Mouse (Mus musculus) C2C12 (cell line): ENCODE results near the gene Syne3. TPM values are rescaled to one million over a fixed set of nuclear protein-coding genes. Genes with fewer than 3 reads are reported as not detected.

Experiments used
- H3K27me3 ChIP-seq: one replicate; pipeline ENCODE4 v1.6.1; 2011; ENCODE audit not compliant: control insufficient read depth, insufficient read depth, insufficient read length
- H3K36me3 ChIP-seq: one replicate; pipeline ENCODE4 v1.6.1; 2011; ENCODE audit not compliant: control insufficient read depth, insufficient read depth
- H3K4me3 ChIP-seq: one replicate; pipeline ENCODE4 v1.5.1; 2011; ENCODE audit warnings: mild to moderate bottlenecking, control low read depth; ENCODE audit not compliant: poor library complexity, insufficient read depth, severe bottlenecking
- H3K79me2 ChIP-seq: one replicate; pipeline ENCODE4 v1.6.1; 2011; ENCODE audit not compliant: control insufficient read depth, insufficient read depth
- H3K79me3 ChIP-seq: one replicate; pipeline ENCODE4 v1.6.1; 2011; ENCODE audit warnings: low read depth, control low read depth
- H3ac ChIP-seq: one replicate; pipeline ENCODE3; 2011; ENCODE audit warnings: low read depth; ENCODE audit not compliant: control insufficient read depth, insufficient read length
- CEBPB ChIP-seq: IDR thresholded peaks from one replicate; pipeline ENCODE4 v1.6.1; 2011; ENCODE audit warnings: low read depth, mild to moderate bottlenecking, control low read depth, moderate library complexity
- CTCF ChIP-seq: IDR thresholded peaks from one replicate; pipeline ENCODE4 v1.5.1; 2011; ENCODE audit not compliant: control insufficient read depth, insufficient read depth, insufficient read length
- FOSL1 ChIP-seq: IDR thresholded peaks from one replicate; pipeline ENCODE4 v1.8.0; 2011; ENCODE audit warnings: mild to moderate bottlenecking, low read length; ENCODE audit not compliant: poor library complexity, insufficient read depth, severe bottlenecking
- MAX ChIP-seq: IDR thresholded peaks from one replicate; pipeline ENCODE4 v1.6.1; 2011; ENCODE audit warnings: mild to moderate bottlenecking, control low read depth
- MYOD1 ChIP-seq: IDR thresholded peaks from one replicate; pipeline ENCODE4 v1.6.1; 2011; ENCODE audit warnings: low read depth; ENCODE audit not compliant: control insufficient read depth, insufficient read length
- MYOG ChIP-seq: IDR thresholded peaks from one replicate; pipeline ENCODE4 v1.6.1; 2011; ENCODE audit not compliant: control insufficient read depth, insufficient read length; ENCODE audit errors: extremely low read depth
- USF1 ChIP-seq: IDR thresholded peaks from one replicate; pipeline ENCODE4 v1.6.1; 2011; ENCODE audit warnings: low read depth, mild to moderate bottlenecking, control low read depth, moderate library complexity
- polyA plus RNA-seq: library from polyadenylated mRNA; unstranded; fragments of >200 nt; fragmentation: generic; extraction: Trizol; gene quantifications from one replicate; pipeline ENCODE4 v1.2.1, GENCODE M21; 2012; ENCODE audit warnings: missing spikeins

Syne3 gene
- polyA plus RNA-seq, 1 experiment = 24.8 TPM

- H3K79me3 ChIP-seq = no peaks in the 10 kb centered on the region
- H3K36me3 ChIP-seq = peaks cover 75% of the 10 kb centered on the region
- no peak overlapping the region for H3K4me3 ChIP-seq
- TF ChIP-seq MAX (no peak), USF1 (no peak), FOSL1 (no peak), CTCF (no peak), MYOD1 (peak; percentile 62)
- H3K79me2 ChIP-seq = no peaks in the 10 kb centered on the region
- no peaks in the 10 kb centered on the region for H3K27me3 ChIP-seq
- no peak overlapping the region for H3ac ChIP-seq
Measured at GRCm38 (mm10) chr12:104955003-104955800, 54.4 kb downstream of the Syne3 start.

GRCm38 (mm10) chr12:104953941-104954340, 55.7 kb downstream of the Syne3 start:
- peaks cover 64% of the 10 kb centered on the region for H3K36me3 ChIP-seq
- TF ChIP-seq CTCF = peak; percentile 66
- no peak for TF ChIP-seq MAX
- no peaks in the 10 kb centered on the region for H3K79me2 ChIP-seq
- no peaks in the 10 kb centered on the region for H3K79me3 ChIP-seq
- no peaks in the 10 kb centered on the region for H3K27me3 ChIP-seq
- no peak overlapping the region for H3K4me3 ChIP-seq
- no peak overlapping the region for H3ac ChIP-seq

GRCm38 (mm10) chr12:104952458-104952857, 57.2 kb downstream of the Syne3 start:
- Histone ChIP-seq H3K79me2 (no peaks in the 10 kb centered on the region), H3K27me3 (no peaks in the 10 kb centered on the region), H3K79me3 (no peaks in the 10 kb centered on the region), H3ac (no peak overlapping the region), H3K4me3 (no peak overlapping the region), H3K36me3 (peaks cover 65% of the 10 kb centered on the region)
- no peak for TF ChIP-seq MAX
- TF ChIP-seq CEBPB = no peak
- TF ChIP-seq CTCF = peak; percentile 79

GRCm38 (mm10) chr12:104947911-104948310, 61.7 kb downstream of the Syne3 start:
- Histone ChIP-seq H3K79me2 (no peaks in the 10 kb centered on the region), H3ac (no peak overlapping the region), H3K79me3 (no peaks in the 10 kb centered on the region), H3K36me3 (peaks cover 68% of the 10 kb centered on the region), H3K27me3 (no peaks in the 10 kb centered on the region), H3K4me3 (no peak overlapping the region)
- no peak for TF ChIP-seq CEBPB
- TF ChIP-seq MYOG = no peak
- no peak for TF ChIP-seq MYOD1
- TF ChIP-seq FOSL1 = no peak

GRCm38 (mm10) chr12:104946231-104946630, 63.4 kb downstream of the Syne3 start:
- H3K79me3 ChIP-seq = no peaks in the 10 kb centered on the region
- no peaks in the 10 kb centered on the region for H3K79me2 ChIP-seq
- TF ChIP-seq MYOG = no peak
- TF ChIP-seq CTCF = no peak
- no peak for TF ChIP-seq MYOD1

GRCm38 (mm10) chr12:104940466-104940865, 69.1 kb downstream of the Syne3 start:
- Histone ChIP-seq H3ac (no peak overlapping the region), H3K27me3 (no peaks in the 10 kb centered on the region), H3K79me3 (peaks cover 1% of the 10 kb centered on the region), H3K79me2 (no peaks in the 10 kb centered on the region), H3K36me3 (peaks cover 85% of the 10 kb centered on the region), H3K4me3 (no peak overlapping the region)
- TF ChIP-seq MAX (no peak), MYOG (no peak), FOSL1 (no peak), CTCF (no peak), CEBPB (no peak)

More at GRCm38 (mm10) chr12:104946231-104946630, 63.4 kb downstream of the Syne3 start:
- Histone ChIP-seq H3K36me3 (peaks cover 68% of the 10 kb centered on the region), H3K27me3 (no peaks in the 10 kb centered on the region), H3ac (no peak overlapping the region), H3K4me3 (no peak overlapping the region)

- no peaks in the 10 kb centered on the region for H3K79me2 ChIP-seq
- H3K4me3 ChIP-seq = no peak overlapping the region
- no peak overlapping the region for H3ac ChIP-seq
- H3K79me3 ChIP-seq = peaks cover 1% of the 10 kb centered on the region
- no peaks in the 10 kb centered on the region for H3K27me3 ChIP-seq
- TF ChIP-seq FOSL1 = no peak
- no peak for TF ChIP-seq MYOG
- TF ChIP-seq USF1 = no peak
- no peak for TF ChIP-seq MAX
- TF ChIP-seq CTCF = no peak
- TF ChIP-seq MYOD1 = no peak
- TF ChIP-seq CEBPB = no peak
- peaks cover 85% of the 10 kb centered on the region for H3K36me3 ChIP-seq
Measured at GRCm38 (mm10) chr12:104940027-104940386, 69.6 kb downstream of the Syne3 start.
